In genomic region chr19:16347037-16347436, GRCm38 (mm10) we compare ENCODE assay signal across 17 mouse cellular contexts.
"Had no signal": no experiment of that assay in that cellular context is flagged by ENCODE, and none has a peak within 500 bp of the region (broad histone marks: within the 10 kb centered on the region; RNA-seq: fewer than 3 reads in every experiment).

No protein-coding gene starts in this region.

- H3K4me1 ChIP-seq: intestine, embryonic 15.5 days; kidney, embryonic 15.5 days; liver, embryonic 13.5 days; stomach, embryonic 15.5 days had no signal

- H3K36me3 ChIP-seq: intestine, embryonic 15.5 days; liver, embryonic 13.5 days; stomach, embryonic 15.5 days had no signal

- H3K9me3 ChIP-seq: intestine, embryonic 15.5 days; kidney, embryonic 15.5 days; liver, embryonic 13.5 days; stomach, embryonic 15.5 days had no signal

- H3K4me2 ChIP-seq: intestine, embryonic 15.5 days; kidney, embryonic 15.5 days; liver, embryonic 13.5 days; midbrain, embryonic 11.5 days; stomach, embryonic 15.5 days had no signal

- H3K27me3 ChIP-seq: intestine, embryonic 15.5 days; kidney, embryonic 15.5 days; liver, embryonic 13.5 days; stomach, embryonic 15.5 days had no signal

- ATAC-seq: intestine, embryonic 15.5 days had no signal

- H3K4me3 ChIP-seq: intestine, embryonic 15.5 days; kidney, embryonic 15.5 days; liver, embryonic 13.5 days; stomach, embryonic 15.5 days had no signal

- H3K27ac ChIP-seq: intestine, embryonic 15.5 days; kidney, embryonic 15.5 days; liver, embryonic 13.5 days; stomach, embryonic 15.5 days had no signal

- DNase-seq: kidney, adult 11 months; kidney, adult 8-10 months; kidney, postnatal 10 days; kidney, postnatal 36 days; liver, embryonic 13.5 days; lung, adult 2 months; lung, postnatal 14 days; lung, postnatal 4 days; midbrain, embryonic 14.5 days; right cerebral cortex, adult 18-20 months; right cerebral cortex, postnatal 14 days; spleen, adult 18-20 months; thymus, postnatal 25 days had no signal

- H3K9ac ChIP-seq: intestine, embryonic 15.5 days; kidney, embryonic 15.5 days; liver, embryonic 13.5 days; stomach, embryonic 15.5 days had no signal
